Mouse (Mus musculus) gastrocnemius, postnatal 10 days (tissue): Measurements from ENCODE around the gene Zranb3. TPM values are rescaled to one million over a fixed set of nuclear protein-coding genes. Genes with fewer than 3 reads are reported as not detected.
"Not testable (repeated sequence)": the region's sequence is repeated elsewhere in the genome, so short reads cannot be mapped to it uniquely, and the experiment has no call there.

Experiments used
- DNase-seq: peaks from one replicate; pipeline ENCODE4 v3.0.0; 2021; ENCODE audit warnings: mixed read lengths
- total RNA-seq, 2 experiments: library from RNA; stranded (reverse); gene quantifications; 2 replicates each; pipeline ENCODE4 v1.2.3; 2021

The Zranb3 gene
- total RNA-seq, 2 experiments from 2014 or later, result 3.8 to 5.3 TPM

DNA sequence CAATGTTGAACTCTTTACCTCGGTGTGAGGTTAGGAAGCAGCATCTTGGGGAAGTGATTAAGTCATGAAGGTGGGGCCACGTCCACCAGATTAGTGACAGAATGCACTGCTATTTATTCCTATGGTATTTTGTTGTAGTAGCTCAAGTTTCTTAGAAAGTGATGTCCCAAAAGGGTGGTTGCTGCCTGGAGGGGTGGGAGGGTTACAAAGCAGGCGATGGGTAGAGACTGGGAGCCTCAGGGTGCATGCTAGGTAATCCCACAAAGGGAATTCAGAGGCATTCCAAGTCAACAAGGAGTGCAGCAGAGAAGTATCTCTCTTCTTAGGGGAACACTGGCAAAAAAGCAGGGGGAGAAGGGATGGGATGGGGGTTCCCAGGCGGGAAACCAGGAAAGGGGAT, 113.5 kb downstream of the Zranb3 start:
- DNase-seq, result no peak

DNA sequence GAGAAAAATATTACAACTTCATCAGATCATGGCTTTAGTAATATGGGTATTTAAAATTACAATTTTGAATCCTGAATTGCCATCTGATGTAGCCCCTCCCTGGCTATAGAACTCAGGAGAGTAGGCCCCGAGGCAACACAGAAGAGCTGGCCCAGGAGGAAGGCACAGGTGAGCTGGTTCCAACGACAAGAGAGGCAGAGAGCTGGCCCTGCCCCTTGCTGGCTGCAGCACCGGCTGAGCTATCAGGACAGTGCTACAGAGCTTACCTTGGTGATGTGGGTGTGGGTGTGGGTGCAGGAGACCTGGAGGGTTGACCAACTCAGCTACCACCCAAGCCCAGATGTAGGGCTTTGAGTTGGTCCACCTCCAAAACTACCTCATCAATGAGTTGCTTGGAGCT, 114.6 kb downstream of the Zranb3 start:
- DNase-seq, result no peak

DNA sequence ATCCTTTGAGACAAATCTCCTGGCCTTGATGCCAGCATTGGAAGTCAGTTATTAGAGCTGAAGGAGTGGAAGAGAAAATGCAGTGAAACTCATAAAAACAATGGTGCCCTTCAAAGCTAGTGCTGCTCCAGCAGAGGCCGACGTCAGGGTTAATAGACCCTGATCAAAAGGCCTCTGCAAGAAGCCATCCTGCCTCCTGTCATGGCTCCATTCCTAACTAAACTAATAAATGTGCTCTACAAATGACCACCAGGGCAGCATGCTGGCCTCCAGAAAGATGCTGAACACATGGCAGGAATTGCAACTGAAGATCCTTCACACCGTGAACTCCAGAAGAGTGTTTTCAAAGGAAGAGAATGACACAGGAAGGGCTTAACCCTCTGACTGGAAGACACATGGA, 117.5 kb downstream of the Zranb3 start:
- no peak for DNase-seq

DNA sequence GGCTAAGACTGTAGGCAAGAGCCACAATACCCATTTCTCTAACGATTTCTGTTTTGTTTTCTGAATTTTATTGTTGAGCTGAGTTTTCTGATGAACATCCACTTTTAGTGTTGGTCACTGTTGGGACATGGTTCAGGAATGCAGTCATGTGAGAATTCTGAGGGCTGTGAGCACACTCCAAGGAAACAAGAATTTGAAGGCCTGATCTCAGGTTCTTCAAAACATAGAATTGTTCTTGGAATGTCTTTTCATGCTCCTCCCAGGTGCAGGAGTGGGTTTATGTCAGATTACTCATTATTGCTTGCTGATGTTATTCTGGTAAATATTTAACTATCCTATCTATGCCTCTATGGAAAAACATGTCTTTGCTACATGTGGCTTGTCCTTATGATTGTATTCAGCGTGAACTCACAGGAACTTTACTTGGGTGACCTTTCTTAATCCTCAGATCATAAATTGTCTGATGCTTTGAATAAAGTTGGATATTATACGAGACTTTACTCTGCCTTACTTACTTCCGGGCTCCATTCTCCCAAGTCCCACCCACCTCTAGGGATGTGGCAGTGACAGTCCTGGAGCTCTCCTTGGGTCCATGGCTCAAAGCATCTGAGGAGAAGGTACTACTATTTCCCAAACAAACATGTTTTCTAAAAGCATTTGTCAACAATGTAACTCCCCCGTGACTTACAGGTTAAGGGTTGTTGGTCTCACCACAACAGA, 119.4 kb downstream of the Zranb3 start:
- no peak for DNase-seq

DNA sequence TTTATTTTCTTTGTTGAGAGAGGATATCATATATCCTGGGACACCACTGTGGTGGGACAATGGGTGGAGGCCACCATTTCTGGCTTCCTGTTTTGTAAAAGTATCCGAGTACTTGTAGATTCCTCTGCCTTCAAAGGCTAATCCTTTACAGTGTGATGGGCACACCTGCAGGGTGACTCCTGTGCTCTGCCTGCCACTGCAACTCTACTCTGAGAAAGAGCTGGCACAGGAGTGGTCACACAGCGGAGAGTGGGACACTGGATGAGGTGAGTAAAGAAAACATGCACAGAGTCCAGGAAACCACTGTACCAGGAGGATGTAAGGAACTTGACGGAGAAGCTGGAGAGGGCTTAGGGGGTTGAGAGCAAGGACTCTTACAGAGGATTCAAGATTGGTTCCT, 120.6 kb downstream of the Zranb3 start:
- no peak for DNase-seq

DNA sequence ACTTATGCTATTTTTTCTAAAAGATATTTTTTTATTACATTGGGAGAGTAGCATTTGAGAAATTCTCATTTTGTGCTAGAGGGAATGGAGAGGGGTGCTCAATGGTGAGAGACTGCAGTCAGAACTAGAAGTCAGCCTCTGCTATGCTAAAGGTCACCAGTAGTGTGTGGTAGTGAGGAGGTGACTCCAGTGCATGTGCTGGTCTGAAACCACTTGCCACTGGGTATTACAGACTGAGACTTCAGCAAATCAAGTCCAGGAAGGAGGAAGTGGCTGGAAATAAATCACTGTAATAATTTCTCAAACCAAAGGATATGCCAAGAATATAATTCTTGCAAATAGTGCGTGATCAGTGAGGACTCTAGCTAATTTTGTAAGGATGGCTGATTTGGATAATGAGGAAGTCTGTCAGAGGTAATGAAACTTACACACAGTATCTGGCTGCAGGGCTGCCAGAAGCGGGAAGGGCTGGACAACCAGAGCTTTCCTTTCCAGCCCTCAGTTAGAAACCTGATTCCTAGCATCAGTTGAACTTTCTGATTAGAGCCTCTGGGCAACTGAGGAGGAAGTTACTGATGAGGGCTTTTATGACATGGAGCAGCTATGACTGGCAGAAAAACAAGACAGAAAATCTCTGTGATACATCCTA, 121.8 kb downstream of the Zranb3 start:
- no peak for DNase-seq

DNA sequence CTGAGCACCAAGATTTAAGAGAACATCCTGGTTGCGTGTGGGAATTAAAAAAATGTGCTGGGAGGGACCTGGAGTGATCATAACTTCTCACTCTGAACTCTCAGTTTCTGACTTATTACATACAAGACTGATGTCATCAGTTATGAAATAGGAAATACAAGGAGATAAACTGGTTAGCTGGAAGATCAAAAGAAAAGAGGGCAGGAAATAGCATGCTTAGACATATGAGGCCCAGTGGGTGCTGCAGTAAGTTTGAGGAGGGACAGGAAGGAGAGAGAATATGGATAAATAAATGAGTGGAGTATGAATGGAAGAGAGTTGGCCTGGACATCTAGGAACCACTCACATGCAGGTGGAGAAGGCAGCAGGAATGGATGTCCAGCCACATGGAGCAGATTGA, 124.7 kb downstream of the Zranb3 start:
- DNase-seq, result no peak

DNA sequence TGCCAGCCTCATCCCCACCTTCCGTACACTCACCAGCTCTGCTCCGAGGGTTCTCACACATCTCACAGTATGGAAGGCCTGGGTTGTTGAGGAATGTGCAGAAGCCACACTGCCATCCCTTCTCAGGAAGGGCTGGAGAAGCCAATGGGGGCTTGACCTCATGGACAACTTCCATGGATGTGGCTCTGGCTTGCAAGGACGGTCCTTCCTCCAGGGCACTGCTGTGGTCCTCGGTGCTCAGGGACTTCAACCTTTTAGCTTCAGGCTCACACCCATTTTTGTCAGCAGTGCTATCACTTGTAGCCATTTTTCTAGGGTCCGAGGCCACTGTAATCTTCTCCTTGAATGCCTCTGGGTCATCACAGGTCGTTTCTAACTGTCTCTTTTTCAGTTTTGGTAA, 126.7 kb downstream of the Zranb3 start:
- no peak for DNase-seq

DNA sequence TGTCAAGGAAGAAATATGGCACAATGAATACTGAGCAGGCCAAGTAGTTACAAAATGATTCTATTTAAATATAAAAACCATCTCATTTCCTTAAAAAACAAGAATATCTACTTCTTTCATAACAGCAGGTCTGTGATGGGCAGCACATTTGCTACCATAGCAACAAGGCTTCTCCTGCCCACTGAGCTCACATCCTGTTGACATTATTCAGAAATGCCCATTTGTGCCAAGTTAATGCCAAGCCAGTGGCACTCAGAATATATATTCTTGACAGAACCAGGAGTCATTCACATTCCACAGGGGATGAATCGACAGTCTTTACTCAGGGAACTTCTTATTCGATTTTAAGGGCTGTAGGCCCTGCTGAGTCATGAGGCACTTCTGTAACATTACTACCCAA, 127.2 kb downstream of the Zranb3 start:
- DNase-seq, result no peak

DNA sequence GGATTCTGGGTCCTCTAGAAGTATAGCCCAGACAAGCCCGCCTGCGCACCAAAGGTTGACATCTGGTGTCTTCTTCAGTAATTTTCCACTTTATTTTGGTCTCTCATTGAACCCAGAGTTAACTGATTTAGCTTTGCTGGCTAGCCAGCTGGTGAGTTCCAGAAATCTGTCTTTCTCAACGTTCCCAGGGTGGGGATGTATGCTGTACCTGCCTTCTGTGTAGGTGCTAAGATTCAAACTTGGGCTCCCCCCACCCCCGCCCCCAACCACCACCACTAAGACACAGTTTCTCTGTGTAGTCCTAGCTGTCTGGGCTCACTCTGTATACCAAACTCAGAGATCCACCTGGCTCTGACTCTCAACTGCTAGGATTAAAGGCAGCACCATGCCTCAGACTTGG, 128.8 kb downstream of the Zranb3 start:
- no peak for DNase-seq

DNA sequence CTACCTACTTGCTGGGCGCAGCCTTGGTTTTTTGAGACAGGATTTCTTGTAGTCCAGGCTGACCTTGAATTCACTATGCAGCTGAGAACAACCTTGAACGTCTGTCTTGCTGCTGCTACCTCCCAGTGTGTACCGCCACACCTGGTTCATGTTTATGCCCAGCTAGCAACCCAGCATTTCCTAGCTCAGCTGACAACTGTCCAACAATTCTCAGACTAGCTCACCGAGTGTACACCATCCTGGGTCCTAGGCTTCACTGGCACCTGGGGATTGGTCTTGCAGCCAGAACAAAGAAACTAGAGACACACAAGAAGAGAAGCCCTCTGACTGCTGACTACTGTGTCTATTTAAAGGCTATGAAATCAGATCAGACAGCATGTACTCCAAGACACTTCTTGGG, 132.0 kb downstream of the Zranb3 start:
- DNase-seq, result no peak

DNA sequence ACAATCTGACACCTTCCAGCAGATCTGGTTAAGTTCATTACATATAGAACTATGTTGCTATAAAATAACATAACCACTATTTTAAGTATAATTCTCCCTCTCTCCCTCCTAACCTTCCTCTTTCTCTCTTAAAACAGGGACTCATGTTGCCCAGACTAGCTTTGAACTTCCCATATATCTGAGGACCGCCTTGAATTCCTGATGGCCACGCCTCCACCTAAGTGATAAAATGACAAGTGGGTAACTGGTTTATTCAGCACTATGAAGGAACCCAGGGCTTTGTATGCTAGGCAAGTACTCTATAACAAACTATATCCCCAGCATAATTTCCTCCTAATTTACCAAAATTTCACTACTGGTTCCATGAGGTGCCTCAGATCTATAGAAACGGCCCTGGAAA, 139.5 kb downstream of the Zranb3 start:
- no peak for DNase-seq

DNA sequence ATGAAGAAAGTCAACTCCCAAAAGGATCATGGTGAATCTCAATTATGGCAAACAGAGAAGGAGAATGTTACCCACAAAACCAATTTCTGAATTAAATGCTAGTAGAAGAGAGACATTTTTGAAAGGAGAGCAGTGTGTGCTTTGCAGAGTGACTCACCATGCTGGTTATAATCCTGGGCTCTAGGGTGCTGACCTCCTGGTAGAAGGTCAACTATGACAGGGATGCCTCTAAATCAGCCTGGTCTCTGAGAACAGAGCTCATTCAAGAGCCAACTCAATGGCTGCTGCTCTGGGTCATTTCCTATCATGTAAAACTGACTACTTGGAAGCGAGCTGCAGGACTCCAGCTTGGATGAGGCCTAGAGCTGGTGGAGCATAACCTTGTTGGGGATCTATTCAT, 141.7 kb downstream of the Zranb3 start:
- DNase-seq, result no peak

DNA sequence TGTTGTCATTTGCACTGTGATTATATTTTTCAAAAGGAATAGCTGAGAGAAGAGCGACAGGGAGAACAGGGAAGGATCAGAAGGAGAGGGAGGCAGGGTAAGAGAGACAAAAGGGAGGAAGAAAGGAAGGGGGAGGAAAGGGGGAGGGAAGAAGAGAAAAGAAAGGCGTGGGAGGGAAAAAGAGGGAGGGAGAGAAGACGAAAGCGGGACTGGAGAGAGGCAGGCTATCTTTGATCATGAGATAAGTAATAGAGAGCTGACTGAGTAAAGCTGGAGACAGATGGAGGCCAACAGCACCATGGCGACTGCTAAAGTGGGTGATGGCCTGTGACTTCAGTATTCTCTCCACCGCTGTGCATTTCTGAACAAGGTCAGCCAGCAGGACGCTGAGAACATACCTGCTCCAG, 143.5 kb downstream of the Zranb3 start:
- no peak for DNase-seq

DNA sequence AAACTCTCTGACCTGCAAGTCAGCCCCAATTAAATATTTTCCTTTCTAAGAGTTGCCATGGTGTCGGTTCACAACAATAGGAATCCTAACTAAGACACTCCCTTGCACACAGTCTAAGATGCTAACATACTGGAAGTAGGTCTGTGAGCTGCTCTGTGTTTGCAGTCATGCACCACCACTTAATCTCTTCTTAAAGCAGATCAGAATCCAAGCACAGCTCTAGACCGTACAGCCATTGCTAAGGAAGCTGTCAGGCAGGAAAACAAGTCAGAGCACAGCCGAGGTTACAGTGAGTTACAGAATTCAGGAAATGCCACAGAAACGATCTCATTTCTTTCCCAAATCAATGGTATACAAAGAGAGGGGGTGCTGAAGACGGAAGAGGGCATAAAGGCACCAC, 144.0 kb downstream of the Zranb3 start:
- no peak for DNase-seq

DNA sequence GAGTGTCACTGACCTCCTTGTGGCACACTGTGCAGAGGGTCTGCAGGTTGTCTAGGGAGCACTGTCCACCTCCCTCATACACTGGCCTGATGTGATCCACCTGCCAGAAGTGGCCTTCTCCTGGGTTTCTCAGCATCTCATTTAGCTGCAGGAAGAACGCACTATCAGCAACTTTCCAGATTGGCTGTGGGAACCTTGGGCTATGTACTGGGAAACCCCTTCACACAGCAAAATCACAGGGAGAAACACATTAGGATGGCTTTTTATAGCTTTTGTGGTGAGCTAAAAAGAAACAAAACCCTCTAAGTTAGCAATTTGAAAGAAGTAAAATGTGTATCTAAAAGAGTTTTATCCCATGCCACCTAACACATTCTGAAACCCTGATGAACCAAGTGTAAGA, 146.3 kb downstream of the Zranb3 start:
- DNase-seq, result no peak

DNA sequence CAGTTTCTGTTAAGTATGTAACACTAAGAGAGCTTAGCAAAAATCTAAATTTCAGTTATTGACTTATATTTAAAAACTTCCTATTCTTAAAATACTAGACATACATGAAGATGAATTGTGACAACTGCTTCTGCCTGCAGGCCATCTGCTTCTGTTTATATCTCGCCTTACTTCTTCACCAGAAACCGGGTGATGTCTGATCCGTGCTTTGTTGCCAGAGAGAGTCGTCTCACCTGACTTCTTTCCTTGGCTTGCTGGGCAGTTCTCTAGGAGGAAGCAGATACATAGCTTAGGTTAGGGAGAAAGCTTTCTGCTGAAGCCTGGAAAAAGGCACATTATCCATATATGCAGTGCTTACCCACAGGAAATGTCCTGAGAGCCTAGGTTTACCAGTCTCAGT, 148.0 kb downstream of the Zranb3 start:
- DNase-seq, result no peak

DNA sequence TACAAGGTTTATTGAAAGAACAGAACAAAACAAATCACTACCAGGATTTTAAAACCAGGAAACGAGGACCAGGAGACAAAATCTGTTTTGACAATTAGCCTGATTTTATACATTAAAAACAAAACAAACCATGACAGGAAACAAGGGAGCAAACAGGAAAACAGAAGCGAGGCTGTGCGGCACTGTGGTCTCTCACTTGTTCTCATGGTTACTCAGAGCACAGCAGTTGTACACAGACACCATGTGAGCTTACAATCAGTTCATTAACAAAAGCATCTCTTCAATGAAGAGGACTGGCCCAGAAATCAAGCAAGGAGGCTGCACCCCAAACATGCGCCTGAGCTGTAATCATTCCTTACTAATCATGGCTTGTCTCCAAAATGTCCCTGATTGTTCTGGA, 148.6 kb downstream of the Zranb3 start:
- not testable (repeated sequence) for DNase-seq

DNA sequence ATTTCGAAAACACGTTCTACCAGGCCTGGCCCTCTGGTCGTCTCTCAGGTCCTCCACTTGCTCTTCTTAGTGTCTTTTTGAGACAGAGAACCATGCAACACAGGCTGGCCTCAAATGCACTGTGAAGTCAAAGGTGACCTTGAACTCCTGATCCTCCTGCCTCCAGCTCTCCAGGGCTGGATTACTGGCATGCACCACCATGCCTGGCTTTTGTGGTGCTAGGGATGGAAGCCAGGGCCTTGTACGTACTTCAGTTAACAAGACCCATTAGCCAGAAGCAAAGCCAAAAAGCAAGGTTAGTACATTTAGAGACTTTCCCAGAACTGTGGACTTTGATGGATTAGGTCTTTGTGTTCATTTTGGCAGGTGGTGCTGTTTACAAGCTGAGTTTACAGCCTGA, 150.6 kb downstream of the Zranb3 start:
- DNase-seq, result no peak

DNA sequence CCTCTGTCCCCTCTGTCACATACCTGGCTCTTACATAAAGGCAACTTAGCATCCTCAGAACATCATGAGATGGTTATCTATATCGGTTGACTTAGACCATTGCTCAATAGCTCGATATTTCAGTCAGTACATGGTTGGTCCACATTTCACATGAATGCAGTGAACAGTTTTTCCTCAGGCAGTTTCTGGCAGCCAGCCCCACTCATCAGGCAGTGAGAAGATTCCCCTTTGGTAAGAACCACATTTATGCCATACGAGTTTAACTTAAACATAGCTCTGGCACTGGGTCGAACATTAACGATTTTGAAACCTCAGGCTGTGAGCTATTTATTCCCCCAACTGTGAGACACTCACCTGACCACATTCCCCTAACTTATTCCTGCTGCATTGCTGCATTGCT, 154.1 kb downstream of the Zranb3 start:
- no peak for DNase-seq

DNA sequence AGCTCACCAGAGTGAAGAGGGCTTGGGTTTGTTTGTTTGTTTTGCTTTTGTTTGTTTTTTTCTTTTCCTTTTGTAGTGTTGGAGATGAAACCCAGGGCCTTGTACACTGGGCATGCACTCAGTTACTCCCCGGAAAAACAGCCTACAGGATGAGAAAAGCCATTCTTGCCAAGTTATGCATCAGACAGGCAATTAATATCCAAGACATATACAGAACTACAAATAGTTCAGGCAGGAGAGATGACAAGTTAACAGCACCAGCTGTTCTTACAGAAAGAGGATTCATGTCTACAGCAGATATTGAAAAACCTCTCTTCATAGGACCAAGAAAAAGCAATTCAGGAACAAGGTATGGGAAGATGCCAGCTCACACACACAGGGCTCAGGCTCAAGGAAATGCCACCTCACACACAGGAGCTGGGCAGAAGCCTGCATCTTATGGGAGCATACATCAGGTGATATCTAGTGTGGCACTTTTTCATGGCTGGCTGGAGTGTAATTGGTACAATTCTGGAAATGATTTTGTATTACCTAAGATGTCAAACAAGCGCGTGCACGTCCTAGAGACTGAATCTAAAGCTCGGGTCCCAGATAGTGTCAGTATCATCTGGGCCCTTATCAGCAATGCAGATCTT, 156.1 kb downstream of the Zranb3 start:
- DNase-seq, result no peak

DNA sequence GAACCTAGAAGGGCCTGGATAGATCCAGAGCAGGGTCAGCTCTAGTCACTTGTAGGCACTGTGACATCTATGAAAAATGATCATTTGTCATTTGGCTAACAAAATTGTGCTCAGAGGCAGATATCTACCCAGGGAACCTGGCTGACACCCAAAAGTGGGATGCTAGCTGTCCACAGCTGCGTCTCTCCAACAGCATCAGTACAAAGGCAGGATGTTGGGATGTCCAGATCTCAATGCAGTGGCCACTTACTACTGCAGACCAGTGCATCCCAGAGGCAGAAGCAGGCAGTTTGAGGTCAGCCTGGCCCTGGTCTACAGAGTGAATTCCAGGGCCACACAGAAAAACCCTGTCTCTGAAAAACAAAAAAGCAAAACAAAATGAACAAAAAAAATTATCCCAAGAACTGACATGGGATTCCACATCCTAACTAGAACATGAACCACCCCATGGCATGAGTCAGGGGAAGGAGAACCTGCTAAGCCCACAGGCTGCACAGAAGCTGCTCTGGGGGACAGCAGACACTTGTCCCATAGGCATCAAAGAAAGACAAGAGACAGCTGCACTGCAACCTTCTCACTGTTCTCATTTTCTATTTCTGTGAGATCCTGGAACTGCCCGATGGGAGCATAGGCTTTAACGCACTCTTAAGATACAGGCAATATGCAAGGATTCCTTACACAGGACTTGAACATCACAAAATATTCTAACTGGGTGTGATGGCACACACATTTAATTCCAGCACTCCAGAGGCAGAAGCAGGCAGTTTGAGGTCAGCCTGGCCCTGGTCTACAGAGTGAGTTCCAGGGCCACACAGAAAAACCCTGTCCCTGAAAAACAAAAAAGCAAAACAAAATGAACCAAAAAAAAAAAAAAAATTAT, 156.9 kb downstream of the Zranb3 start:
- peak; percentile 31 for DNase-seq

DNA sequence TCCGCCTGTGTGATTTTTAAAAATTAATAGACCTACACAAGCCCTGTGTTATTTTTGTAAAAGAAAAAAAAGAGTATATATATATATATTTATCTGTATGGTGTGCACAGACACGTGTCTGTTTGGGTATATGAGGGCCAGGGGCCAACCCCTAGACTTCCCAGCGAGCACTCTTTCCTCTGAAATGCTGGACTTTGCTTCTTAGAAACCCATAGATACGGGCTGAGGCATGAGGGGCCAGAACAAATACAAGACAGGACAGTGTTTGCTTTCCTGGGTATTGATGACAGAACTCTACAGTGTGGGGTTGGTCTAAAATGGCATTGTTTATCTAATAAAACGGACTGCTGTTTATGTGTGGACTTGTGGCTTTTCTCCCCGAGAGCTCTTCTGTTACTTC, 159.3 kb downstream of the Zranb3 start:
- DNase-seq, result no peak
